Mouse (Mus musculus) E14TG2a.4 (cell line): ENCODE measurements around the gene Nlk.
"Not testable (repeated sequence)": the region's sequence is repeated elsewhere in the genome, so short reads cannot be mapped to it uniquely, and the experiment has no call there.

Experiments
- H3K27me3 ChIP-seq: 2 replicates; pipeline ENCODE4 v1.6.1; 2014; ENCODE audit warnings: low read length, control low read depth; ENCODE audit not compliant: insufficient read depth
- H3K36me3 ChIP-seq: 2 replicates; pipeline ENCODE4 v1.6.1; 2014; ENCODE audit warnings: low read length, control low read depth; ENCODE audit not compliant: insufficient read depth
- H3K4me1 ChIP-seq: replicated peaks from 2 replicates; pipeline ENCODE4 v1.6.1; 2014; ENCODE audit warnings: low read depth, low read length, control low read depth
- H3K4me3 ChIP-seq: replicated peaks from 2 replicates; pipeline ENCODE4 v1.5.1; 2014; ENCODE audit warnings: mild to moderate bottlenecking, low read length
- H3K9me3 ChIP-seq: 2 replicates; pipeline ENCODE4 v1.6.1; 2014; ENCODE audit warnings: low read length, control low read depth
- CTCF ChIP-seq: conservative IDR thresholded peaks from 2 replicates; pipeline ENCODE4 v1.5.1; 2014; ENCODE audit warnings: low read length
- NANOG ChIP-seq: IDR thresholded peaks from 2 replicates; pipeline ENCODE4 v1.6.1; 2014; ENCODE audit warnings: borderline replicate concordance, low read length, mixed read lengths
- POU5F1 ChIP-seq: IDR thresholded peaks from 2 replicates; pipeline ENCODE4 v1.6.1; 2014; ENCODE audit warnings: low read length, borderline replicate concordance

Nlk gene

GRCm38 (mm10) chr11:78663916-78664315 lies 33.3 kb downstream of the Nlk start:
- no peak overlapping the region for H3K4me3 ChIP-seq

GRCm38 (mm10) chr11:78649143-78649542 lies 48.0 kb downstream of the Nlk start:
- Histone ChIP-seq H3K27me3 (no peaks in the 10 kb centered on the region), H3K4me1 (no peaks in the 10 kb centered on the region), H3K9me3 (no peaks in the 10 kb centered on the region), H3K36me3 (no peaks in the 10 kb centered on the region; the same call in 1 of the 2 replicates), H3K4me3 (no peak overlapping the region)
- TF ChIP-seq CTCF, result no peak
- no peak for TF ChIP-seq POU5F1
- no peak for TF ChIP-seq NANOG

More at GRCm38 (mm10) chr11:78663916-78664315, 33.3 kb downstream of the Nlk start:
- Histone ChIP-seq H3K36me3 (no peaks in the 10 kb centered on the region; the same call in 1 of the 2 replicates), H3K27me3 (no peaks in the 10 kb centered on the region), H3K9me3 (no peaks in the 10 kb centered on the region), H3K4me1 (peaks cover 68% of the 10 kb centered on the region)
- TF ChIP-seq POU5F1 (no peak), NANOG (0 out of 2 replicates have a peak, but pooled peaks have one; percentile 20)

DNA sequence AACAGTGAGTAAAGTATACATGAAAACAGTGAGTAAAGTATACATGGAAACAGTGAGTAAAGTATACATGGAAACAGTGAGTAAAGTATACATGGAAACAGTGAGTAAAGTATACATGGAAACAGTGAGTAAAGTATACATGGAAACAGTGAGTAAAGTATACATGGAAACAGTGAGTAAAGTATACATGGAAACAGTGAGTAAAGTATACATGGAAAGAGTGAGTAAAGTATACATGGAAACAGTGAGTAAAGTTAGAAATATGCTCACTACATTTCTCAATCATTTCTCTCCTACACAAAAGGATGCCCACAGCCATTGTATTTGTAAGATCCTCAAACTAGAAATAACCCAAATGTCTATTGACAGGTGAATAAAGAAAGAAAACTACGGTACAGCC lies 48.8 kb downstream of the Nlk start:
- not testable (repeated sequence) for H3K9me3 ChIP-seq, H3K36me3 ChIP-seq, H3K4me1 ChIP-seq, H3K27me3 ChIP-seq, H3K4me3 ChIP-seq

- no peak for TF ChIP-seq CTCF
- no peak for TF ChIP-seq NANOG
- TF ChIP-seq POU5F1, result no peak
- no peak overlapping the region for H3K4me3 ChIP-seq
- no peaks in the 10 kb centered on the region for H3K27me3 ChIP-seq
- no peaks in the 10 kb centered on the region for H3K36me3 ChIP-seq
- H3K9me3 ChIP-seq, result no peaks in the 10 kb centered on the region
- H3K4me1 ChIP-seq, result peaks cover 5% of the 10 kb centered on the region
Observed at GRCm38 (mm10) chr11:78643746-78644145, 53.4 kb downstream of the Nlk start.

DNA sequence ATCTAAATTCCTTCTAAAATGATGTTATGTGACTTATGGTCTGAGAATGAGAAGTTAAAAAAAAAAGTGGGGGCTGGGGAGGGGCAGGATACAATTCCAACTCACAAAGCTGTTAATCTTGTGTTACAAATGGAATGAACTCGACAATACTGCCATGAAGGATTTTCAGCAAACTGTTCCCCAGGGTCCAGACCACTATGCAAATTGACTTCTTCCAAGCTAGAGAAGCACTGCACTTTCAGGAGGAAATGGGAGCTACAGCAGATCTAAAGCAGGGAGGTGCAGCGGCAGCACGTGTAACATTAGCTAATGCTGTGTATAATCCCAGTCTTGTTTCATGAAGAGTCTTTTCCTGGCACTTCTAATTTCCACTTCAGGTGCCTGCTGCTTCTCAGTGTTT lies 55.0 kb downstream of the Nlk start:
- peaks cover 5% of the 10 kb centered on the region for H3K4me1 ChIP-seq
- H3K27me3 ChIP-seq, result no peaks in the 10 kb centered on the region
- H3K9me3 ChIP-seq, result no peaks in the 10 kb centered on the region
- H3K4me3 ChIP-seq, result no peak overlapping the region
- TF ChIP-seq POU5F1, result no peak
- TF ChIP-seq CTCF, result no peak
- no peak for TF ChIP-seq NANOG
- H3K36me3 ChIP-seq, result no peaks in the 10 kb centered on the region

GRCm38 (mm10) chr11:78641088-78641487 lies 56.1 kb downstream of the Nlk start:
- TF ChIP-seq NANOG (no peak), CTCF (no peak), POU5F1 (no peak)
- no peak overlapping the region for H3K4me3 ChIP-seq
- H3K9me3 ChIP-seq, result no peaks in the 10 kb centered on the region
- no peaks in the 10 kb centered on the region for H3K27me3 ChIP-seq
- H3K36me3 ChIP-seq, result no peaks in the 10 kb centered on the region
- peaks cover 8% of the 10 kb centered on the region for H3K4me1 ChIP-seq

- TF ChIP-seq POU5F1, result no peak
- no peaks in the 10 kb centered on the region for H3K9me3 ChIP-seq
Observed at GRCm38 (mm10) chr11:78632782-78633181, 64.4 kb downstream of the Nlk start.

GRCm38 (mm10) chr11:78628871-78629270 lies 68.3 kb downstream of the Nlk start:
- H3K27me3 ChIP-seq, result no peaks in the 10 kb centered on the region

More at GRCm38 (mm10) chr11:78632782-78633181, 64.4 kb downstream of the Nlk start:
- Histone ChIP-seq H3K4me3 (no peak overlapping the region), H3K36me3 (peaks cover 6% of the 10 kb centered on the region; the same call in 1 of the 2 replicates), H3K4me1 (peaks cover 7% of the 10 kb centered on the region), H3K27me3 (no peaks in the 10 kb centered on the region)

GRCm38 (mm10) chr11:78624377-78624776 lies 72.8 kb downstream of the Nlk start:
- no peak for TF ChIP-seq CTCF
- no peak for TF ChIP-seq POU5F1
- TF ChIP-seq NANOG, result no peak
- H3K4me1 ChIP-seq, result no peaks in the 10 kb centered on the region
- no peaks in the 10 kb centered on the region for H3K27me3 ChIP-seq
- H3K4me3 ChIP-seq, result no peak overlapping the region
- H3K36me3 ChIP-seq, result peaks cover 36% of the 10 kb centered on the region
- no peaks in the 10 kb centered on the region for H3K9me3 ChIP-seq

More at GRCm38 (mm10) chr11:78628871-78629270, 68.3 kb downstream of the Nlk start:
- Histone ChIP-seq H3K4me1 (no peaks in the 10 kb centered on the region), H3K9me3 (no peaks in the 10 kb centered on the region), H3K36me3 (peaks cover 28% of the 10 kb centered on the region), H3K4me3 (no peak overlapping the region)
- TF ChIP-seq CTCF (no peak), POU5F1 (no peak), NANOG (no peak)
